Mouse (Mus musculus) limb, embryonic 12.5 days (tissue): ENCODE data around the gene Tnrc6a. TPM values are rescaled to one million over a fixed set of nuclear protein-coding genes. Genes with fewer than 3 reads are reported as not detected.
"Not testable (repeated sequence)": the region's sequence is repeated elsewhere in the genome, so short reads cannot be mapped to it uniquely, and the experiment has no call there.

Source experiments
- ATAC-seq: fragments of 200-750 bp; cut with Nextera tagmentation; 2 replicates; pipeline ENCODE4 v1.8.0; 2017; ENCODE audit warnings: low read depth, moderate TSS enrichment; ENCODE audit not compliant: insufficient number of reproducible peaks, insufficient read depth, low FRiP score, low TSS enrichment
- H3K27ac ChIP-seq: fragments of 300-500 bp; sonication (generic); 2 replicates; pipeline ENCODE4 v1.5.1; 2016; ENCODE audit warnings: mild to moderate bottlenecking, moderate library complexity
- H3K27me3 ChIP-seq: fragments of 300-500 bp; sonication (generic); 2 replicates; pipeline ENCODE4 v1.6.1; 2016; ENCODE audit warnings: mild to moderate bottlenecking, moderate library complexity
- H3K36me3 ChIP-seq: fragments of 300-500 bp; sonication (generic); 2 replicates; pipeline ENCODE4 v1.6.1; 2016; ENCODE audit warnings: mild to moderate bottlenecking, moderate library complexity
- H3K4me1 ChIP-seq: fragments of 300-500 bp; sonication (generic); replicated peaks from 2 replicates; pipeline ENCODE4 v1.6.1; 2016
- H3K4me2 ChIP-seq: fragments of 300-500 bp; sonication (generic); 2 replicates; pipeline ENCODE4 v1.6.1; 2016; ENCODE audit warnings: mild to moderate bottlenecking, moderate library complexity
- H3K4me3 ChIP-seq: fragments of 300-500 bp; sonication (generic); replicated peaks from 2 replicates; pipeline ENCODE4 v1.5.1; 2016; ENCODE audit warnings: mild to moderate bottlenecking
- H3K9ac ChIP-seq: fragments of 300-500 bp; sonication (generic); replicated peaks from 2 replicates; pipeline ENCODE4 v1.6.1; 2016; ENCODE audit warnings: mild to moderate bottlenecking, moderate library complexity
- H3K9me3 ChIP-seq: fragments of 300-500 bp; sonication (generic); 2 replicates; pipeline ENCODE4 v1.6.1; 2016; ENCODE audit warnings: mild to moderate bottlenecking, moderate library complexity
- WGBS: fragments of 180-500 bp; shearing (Covaris S2); methylation state at CpG from one replicate; pipeline ENCODE4 v1.1.7; 2016; 5-methylcytosine and 5-hydroxymethylcytosine counted together
- polyA plus RNA-seq: library from polyadenylated mRNA; unstranded; fragments of >200 nt; fragmentation: Nextera tagmentation; extraction: Ambion mirVana; gene quantifications from 2 replicates; pipeline ENCODE4 v1.2.1, GENCODE M21; 2016

The Tnrc6a gene
- polyA plus RNA-seq: 81.0 and 83.7 TPM in 2 replicates

- peaks cover 17% of the 10 kb centered on the region; the same call in 1 of the 2 replicates for H3K4me1 ChIP-seq
- H3K27ac ChIP-seq: peak within 1 kb of the TSS; percentile 98
- peak within 1 kb of the TSS; percentile 58 for H3K4me2 ChIP-seq
- peaks cover 17% of the 10 kb centered on the region for H3K36me3 ChIP-seq
- 1% methylated on average over 53 of the region's 55 CpGs for WGBS
- H3K27me3 ChIP-seq: no peaks in the 10 kb centered on the region
- peak; percentile 93 for ATAC-seq
- H3K9me3 ChIP-seq: no peaks in the 10 kb centered on the region
- peak within 1 kb of the TSS; percentile 99 for H3K4me3 ChIP-seq
- peak within 1 kb of the TSS; percentile 97 for H3K9ac ChIP-seq
These were observed at the start of gene Tnrc6a for GRCm38 (mm10) chr7:123123665-123124298. TSS of gene Tnrc6a (plus strand) at chr7:123123885.

- H3K27ac ChIP-seq: peak overlapping the region; percentile 93; the same call in 1 of the 2 replicates
These were observed 41.4 kb upstream of the Tnrc6a start for GRCm38 (mm10) chr7:123082236-123082635.

GRCm38 (mm10) chr7:123083441-123084123, 40.1 kb upstream of the Tnrc6a start:
- H3K9ac ChIP-seq: no peak overlapping the region

More at GRCm38 (mm10) chr7:123082236-123082635, 41.4 kb upstream of the Tnrc6a start:
- Histone ChIP-seq H3K4me3 (no peak overlapping the region), H3K9me3 (no peaks in the 10 kb centered on the region), H3K36me3 (no peaks in the 10 kb centered on the region), H3K27me3 (no peaks in the 10 kb centered on the region), H3K4me2 (no peak overlapping the region), H3K4me1 (peaks cover 46% of the 10 kb centered on the region), H3K9ac (no peak overlapping the region)
- no peak for ATAC-seq
- WGBS: 73% methylated on average over 4 of the region's 4 CpGs

GRCm38 (mm10) chr7:123084180-123084691, 39.4 kb upstream of the Tnrc6a start:
- Histone ChIP-seq H3K4me3 (peak overlapping the region; percentile 27), H3K27ac (peak overlapping the region; percentile 93), H3K9ac (no peak overlapping the region), H3K9me3 (no peaks in the 10 kb centered on the region), H3K4me1 (peaks cover 55% of the 10 kb centered on the region), H3K36me3 (no peaks in the 10 kb centered on the region), H3K4me2 (peak overlapping the region; percentile 59), H3K27me3 (no peaks in the 10 kb centered on the region)
- peak; percentile 77 for ATAC-seq
- under 1% methylated on average over 7 of the region's 7 CpGs for WGBS

More at GRCm38 (mm10) chr7:123083441-123084123, 40.1 kb upstream of the Tnrc6a start:
- WGBS: 15% methylated on average over 12 of the region's 12 CpGs
- H3K4me1 ChIP-seq: peaks cover 55% of the 10 kb centered on the region
- H3K9me3 ChIP-seq: no peaks in the 10 kb centered on the region
- H3K27ac ChIP-seq: peak overlapping the region; percentile 93
- peak; percentile 67 for ATAC-seq
- H3K36me3 ChIP-seq: no peaks in the 10 kb centered on the region
- H3K4me2 ChIP-seq: peak overlapping the region; percentile 59
- H3K27me3 ChIP-seq: no peaks in the 10 kb centered on the region
- H3K4me3 ChIP-seq: no peak overlapping the region

- 0 out of 2 replicates have a peak, but pooled peaks have one; percentile 0 for ATAC-seq
- no peaks in the 10 kb centered on the region for H3K27me3 ChIP-seq
- H3K4me3 ChIP-seq: peak overlapping the region; percentile 27
- 13% methylated on average over 13 of the region's 13 CpGs for WGBS
- no peaks in the 10 kb centered on the region for H3K9me3 ChIP-seq
- H3K36me3 ChIP-seq: no peaks in the 10 kb centered on the region
- no peak overlapping the region for H3K9ac ChIP-seq
- H3K4me2 ChIP-seq: peak overlapping the region; percentile 59
- H3K4me1 ChIP-seq: peaks cover 55% of the 10 kb centered on the region
- peak overlapping the region; percentile 93 for H3K27ac ChIP-seq
These were observed 39.0 kb upstream of the Tnrc6a start for GRCm38 (mm10) chr7:123084708-123085107.

GRCm38 (mm10) chr7:123088920-123089319, 34.8 kb upstream of the Tnrc6a start:
- H3K27ac ChIP-seq: no peak overlapping the region
- H3K9ac ChIP-seq: no peak overlapping the region
- ATAC-seq: no peak
- 90% methylated on average over 4 of the region's 4 CpGs for WGBS
- peaks cover 36% of the 10 kb centered on the region for H3K4me1 ChIP-seq
- H3K36me3 ChIP-seq: no peaks in the 10 kb centered on the region
- H3K9me3 ChIP-seq: no peaks in the 10 kb centered on the region
- H3K27me3 ChIP-seq: no peaks in the 10 kb centered on the region
- H3K4me2 ChIP-seq: no peak overlapping the region
- H3K4me3 ChIP-seq: no peak overlapping the region

- H3K4me1 ChIP-seq: peaks cover 25% of the 10 kb centered on the region
- no peaks in the 10 kb centered on the region for H3K27me3 ChIP-seq
- no peak overlapping the region for H3K9ac ChIP-seq
- no peaks in the 10 kb centered on the region for H3K36me3 ChIP-seq
- no peak overlapping the region for H3K4me3 ChIP-seq
- 87% methylated on average over 12 of the region's 12 CpGs for WGBS
- no peak for ATAC-seq
- H3K27ac ChIP-seq: peak overlapping the region; percentile 97
- H3K9me3 ChIP-seq: no peaks in the 10 kb centered on the region
- H3K4me2 ChIP-seq: no peak overlapping the region
These were observed 27.2 kb upstream of the Tnrc6a start for GRCm38 (mm10) chr7:123096344-123097120.

GRCm38 (mm10) chr7:123097891-123098750, 25.6 kb upstream of the Tnrc6a start:
- no peak overlapping the region for H3K4me3 ChIP-seq
- peak overlapping the region; percentile 19 for H3K4me2 ChIP-seq
- 16% methylated on average over 16 of the region's 16 CpGs for WGBS

GRCm38 (mm10) chr7:123101295-123101694, 22.4 kb upstream of the Tnrc6a start:
- no peaks in the 10 kb centered on the region for H3K9me3 ChIP-seq
- WGBS: 91% methylated on average over 3 of the region's 3 CpGs
- no peak overlapping the region for H3K9ac ChIP-seq
- H3K4me2 ChIP-seq: no peak overlapping the region
- H3K27me3 ChIP-seq: no peaks in the 10 kb centered on the region
- H3K4me1 ChIP-seq: peaks cover 30% of the 10 kb centered on the region
- H3K4me3 ChIP-seq: no peak overlapping the region
- no peaks in the 10 kb centered on the region for H3K36me3 ChIP-seq
- no peak for ATAC-seq
- H3K27ac ChIP-seq: no peak overlapping the region

More at GRCm38 (mm10) chr7:123097891-123098750, 25.6 kb upstream of the Tnrc6a start:
- Histone ChIP-seq H3K4me1 (peaks cover 25% of the 10 kb centered on the region), H3K27me3 (no peaks in the 10 kb centered on the region), H3K9me3 (no peaks in the 10 kb centered on the region), H3K36me3 (no peaks in the 10 kb centered on the region), H3K9ac (no peak overlapping the region), H3K27ac (peak overlapping the region; percentile 97)
- peak; percentile 97 for ATAC-seq

- not testable (repeated sequence) for H3K27me3 ChIP-seq, H3K36me3 ChIP-seq, H3K9me3 ChIP-seq, H3K27ac ChIP-seq, H3K4me3 ChIP-seq, ATAC-seq, H3K9ac ChIP-seq, H3K4me2 ChIP-seq
- 25% methylated on average over 1 of the region's 1 CpGs for WGBS
- peaks cover 14% of the 10 kb centered on the region; the same call in 1 of the 2 replicates for H3K4me1 ChIP-seq
These were observed 18.3 kb upstream of the Tnrc6a start for GRCm38 (mm10) chr7:123105381-123105780.
